Mouse (Mus musculus) ES-E14 (cell line): Measurements from ENCODE around the gene Sf3a1.

Source experiments
- CHD2 ChIP-seq: IDR thresholded peaks from 2 replicates; pipeline ENCODE4 v1.6.1; 2014; ENCODE audit warnings: mild to moderate bottlenecking, low read depth, low read length, inconsistent platforms
- HCFC1 ChIP-seq: IDR thresholded peaks from 2 replicates; pipeline ENCODE4 v1.6.1; 2012; ENCODE audit warnings: low read length, inconsistent platforms, borderline replicate concordance; ENCODE audit not compliant: insufficient read depth
- MAFK ChIP-seq: IDR thresholded peaks from 2 replicates; pipeline ENCODE4 v1.6.1; 2014; ENCODE audit warnings: mild to moderate bottlenecking, low read depth, low read length, inconsistent platforms; ENCODE audit not compliant: insufficient read depth
- ZC3H11A ChIP-seq: IDR thresholded peaks from 2 replicates; pipeline ENCODE4 v1.6.1; 2012; ENCODE audit warnings: low read depth, mild to moderate bottlenecking, inconsistent platforms, low read length, borderline replicate concordance
- ZNF384 ChIP-seq: IDR thresholded peaks from 2 replicates; pipeline ENCODE4 v1.6.1; 2012; ENCODE audit warnings: low read depth, low read length, inconsistent platforms

- TF ChIP-seq MAFK (no peak), ZC3H11A (no peak), HCFC1 (no peak), CHD2 (no peak), ZNF384 (no peak)
Measured at GRCm38 (mm10) chr11:4174586-4174985, 14.4 kb downstream of the Sf3a1 start.
